Mouse (Mus musculus) brain, embryonic 14.5 days (tissue): Measurements from ENCODE around the gene Enthd1.

ENCODE experiments used
- CTCF ChIP-seq: fragments of 200-500 bp; IDR thresholded peaks from 2 replicates; pipeline ENCODE4 v1.5.1; 2012; ENCODE audit warnings: inconsistent platforms, mild to moderate bottlenecking, moderate library complexity, borderline replicate concordance; ENCODE audit not compliant: insufficient read depth, insufficient read length; ENCODE audit errors: extremely low read depth
- POLR2A ChIP-seq: fragments of 200-500 bp; IDR thresholded peaks from 2 replicates; pipeline ENCODE4 v1.6.1; 2012; ENCODE audit warnings: mild to moderate bottlenecking, inconsistent platforms, borderline replicate concordance; ENCODE audit not compliant: poor library complexity, insufficient read depth, insufficient read length, severe bottlenecking; ENCODE audit errors: extremely low read depth

DNA sequence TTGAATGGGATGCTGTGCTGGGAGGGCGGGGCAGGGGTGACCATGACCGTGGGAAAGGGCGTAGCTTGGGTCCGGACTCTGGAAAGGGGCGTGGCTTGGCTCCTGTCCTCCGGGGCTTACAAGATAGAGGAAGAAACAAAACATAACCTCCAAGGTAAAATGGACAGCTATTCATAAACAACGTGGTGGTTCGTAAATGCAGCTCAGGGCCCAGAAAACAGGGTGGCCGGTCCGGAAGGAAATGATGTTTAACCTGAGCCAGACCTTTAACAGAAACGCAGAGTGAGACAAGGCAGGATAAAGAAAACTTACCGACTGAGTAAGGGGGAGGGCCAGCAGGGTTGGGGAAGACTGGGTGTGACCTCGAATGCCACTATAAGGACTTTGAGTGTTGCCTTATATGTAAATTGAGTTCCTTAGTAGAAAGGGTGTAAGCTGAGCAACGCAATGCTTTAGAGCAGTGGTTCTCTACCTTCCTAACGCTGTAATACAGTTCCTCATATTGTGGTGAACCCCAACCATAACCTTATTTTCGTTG lies 34.3 kb upstream of the Enthd1 start:
- TF ChIP-seq CTCF (no peak), POLR2A (no peak)
